Comparison of ENCODE assay signal across 9 mouse cellular contexts in the genomic region with DNA sequence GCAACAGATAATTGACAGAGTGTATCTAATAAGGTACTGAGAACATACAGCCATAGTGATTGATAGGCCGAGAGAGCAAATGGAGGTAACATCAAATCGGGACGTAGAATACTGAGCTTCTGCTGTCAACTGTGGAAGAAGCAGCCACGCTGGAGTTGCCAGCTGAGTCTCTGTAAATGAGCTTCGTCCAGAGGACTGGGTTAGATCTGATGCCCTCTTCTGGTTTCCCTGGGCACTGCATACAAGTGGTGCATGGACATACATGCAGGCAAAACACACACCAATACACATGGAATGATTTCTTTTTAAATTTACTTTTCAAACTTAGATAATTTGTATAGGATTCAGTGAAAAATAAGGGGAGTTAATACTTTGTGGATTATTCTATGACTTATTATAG. TPM values are rescaled to one million over a fixed set of nuclear protein-coding genes. Genes with fewer than 3 reads are reported as not detected.
DNase-seq lines count a peak whose midpoint lies in the region; ATAC-seq and TF ChIP-seq lines count a peak whose summit lies in the region.
"Had no signal": no experiment of that assay in that cellular context is flagged by ENCODE, and none has a peak within 500 bp of the region (broad histone marks: within the 10 kb centered on the region; RNA-seq: fewer than 3 reads in every experiment).

No protein-coding gene starts in this region.

- H3K4me3 ChIP-seq in gastrocnemius, adult 2 months, result no peak overlapping the region
- H3K4me3 ChIP-seq: limb, embryonic 15.5 days had no signal

- TF ChIP-seq CTCF in gastrocnemius, adult 2 months (IDR thresholded peaks at IDR 0.05), result peak; percentile 65

- peak; percentile 98 for ATAC-seq in megakaryocyte-erythroid progenitor cell, adult 5-6 weeks (replicated peaks; ENCODE audit: low FRiP score, low TSS enrichment, poor library complexity, severe bottlenecking)

- peak; percentile 34 for DNase-seq in gastrocnemius, adult 2 months
- no peak for DNase-seq in gastrocnemius, adult 8-10 months (ENCODE audit: low spot score in 2 of 2)
- peak; percentile 7 for DNase-seq in adipocyte (ENCODE audit: low spot score)
- DNase-seq in embryo, embryonic 11 days, result peak; percentile 77
- DNase-seq in heart, postnatal 14 days, result peak; percentile 28 to 58
- DNase-seq in layer of hippocampus, adult 9-10 months (ENCODE audit: low spot score), result peak; percentile 11
- DNase-seq in spleen, adult 18-20 months, result peak; percentile 19 to 62

- no peak overlapping the region for H3K27ac ChIP-seq in gastrocnemius, adult 2 months
- H3K27ac ChIP-seq: limb, embryonic 15.5 days had no signal

- intact Hi-C loops in gastrocnemius, adult 2 months (cut with DNase I), result no loop called here
- intact Hi-C loops in heart, postnatal 14 days (cut with DNase I), result loop anchor here (1.0 kb wide), 1 partner anchor 352 kb away; no protein-coding TSS in a partner anchor

RNA-seq across cellular contexts. Expression of gene Abcb1b, which starts 42.9 kb away (rescaled TPM):
- total RNA-seq in gastrocnemius, adult 2 months (2021), result 1 to 10 TPM; 7.0 to 7.2 TPM
- 1 to 10 TPM; 3.1 to 5.8 (median 4.8) TPM for total RNA-seq in gastrocnemius, adult 8-10 months (2022)
- 1 to 10 TPM; 1.4 to 3.1 TPM for total RNA-seq in heart, postnatal 14 days (2021)
- total RNA-seq in megakaryocyte-erythroid progenitor cell, adult 5-6 weeks (2014; fragmentation: Nextera tagmentation), result 3.5 and 5.2 TPM in 2 replicates
- 1.1 and 11.7 TPM in 2 replicates for total RNA-seq in megakaryocyte-erythroid progenitor cell, adult 5-6 weeks (2017)

RNA-seq across cellular contexts. Expression of gene Abcb4, which starts 52.6 kb away (rescaled TPM):
- total RNA-seq in gastrocnemius, adult 2 months (2021), result 10 to 100 TPM; 93.8 to 94.7 TPM
- total RNA-seq in gastrocnemius, adult 8-10 months (2022), result 100 to 1,000 TPM in 1 of 4 experiments, 10 to 100 TPM in 3; 87.8 to 101 (median 94.9) TPM
- 1 to 10 TPM; 5.7 to 7.1 TPM for total RNA-seq in heart, postnatal 14 days (2021)
- total RNA-seq in megakaryocyte-erythroid progenitor cell, adult 5-6 weeks (2014; fragmentation: Nextera tagmentation), result 185 and 189 TPM in 2 replicates
- total RNA-seq in megakaryocyte-erythroid progenitor cell, adult 5-6 weeks (2017), result 259 and 303 TPM in 2 replicates

Comparison
In these comparisons a context has a peak if more than half of its experiments do, and no peak if none do; other contexts are left out.
1. DNase-seq: peak in gastrocnemius, adult 2 months (single experiment), adipocyte (single experiment), embryo, embryonic 11 days (single experiment), heart, postnatal 14 days (2 of 2), layer of hippocampus, adult 9-10 months (single experiment) and spleen, adult 18-20 months (2 of 2); none in gastrocnemius, adult 8-10 months (0 of 2).
2. RNA of gene Abcb4, which starts 52.6 kb away (total RNA-seq): 185 to 303 TPM in megakaryocyte-erythroid progenitor cell, adult 5-6 weeks, 87.8 to 101 TPM in gastrocnemius, adult 8-10 months and 93.8 to 94.7 TPM in gastrocnemius, adult 2 months; 5.7 to 7.1 TPM in heart, postnatal 14 days; every median in the first group is over 10 times any median in the second.